7 mouse cellular contexts compared by ENCODE assay signal in the genomic region with DNA sequence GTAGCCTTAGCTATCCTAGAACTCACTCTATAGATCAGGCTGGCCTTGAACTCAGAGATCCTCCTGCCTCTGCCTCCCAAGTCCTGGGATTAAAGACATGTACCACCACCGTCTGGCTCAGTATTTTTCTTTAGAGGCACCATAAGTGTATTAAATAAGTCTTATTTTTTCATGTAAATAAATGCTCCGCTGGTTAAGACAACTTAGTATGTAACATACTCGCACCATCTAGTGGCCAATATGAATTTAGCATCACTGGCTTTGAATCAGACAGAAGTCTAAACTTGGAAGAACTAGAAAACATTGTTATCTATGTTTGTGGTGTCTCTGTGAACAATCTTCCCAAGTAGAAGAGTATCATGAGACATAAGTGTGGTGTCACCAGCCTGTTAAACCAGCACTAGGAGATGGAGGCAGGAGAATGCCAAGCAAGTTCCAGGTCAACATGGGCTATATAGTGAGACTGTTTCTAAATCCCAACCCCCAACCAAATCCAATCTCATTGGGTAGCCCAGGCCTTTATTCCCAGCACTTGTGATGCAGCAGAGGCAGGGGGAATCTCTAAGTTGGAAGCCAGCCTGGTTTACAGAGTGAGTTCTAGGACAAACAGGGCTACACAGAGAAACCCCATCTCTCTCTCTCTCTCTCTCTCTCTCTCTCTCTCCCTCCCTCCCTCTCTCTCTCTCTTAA. TPM values are rescaled to one million over a fixed set of nuclear protein-coding genes. Genes with fewer than 3 reads are reported as not detected.
DNase-seq lines count a peak whose midpoint lies in the region; ATAC-seq and TF ChIP-seq lines count a peak whose summit lies in the region.

No protein-coding gene starts in this region.

- TF ChIP-seq CTCF in liver, adult 2 months (IDR thresholded peaks at IDR 0.05; ENCODE audit: low read depth, low read length) = peak; percentile 47
- TF ChIP-seq CTCF in Patski (IDR thresholded peaks at IDR 0.05) = peak; percentile 80
- peak; percentile 26; the same call in 1 of the 2 replicates for TF ChIP-seq CTCF in lung, adult 2 months (IDR thresholded peaks at IDR 0.05; ENCODE audit: insufficient read depth, low read length)

- no peak overlapping the region for H3K9ac ChIP-seq in liver, adult 2 months (ENCODE audit: low read depth, low read length)

- no peak overlapping the region for H3K27ac ChIP-seq in liver, adult 2 months (replicated peaks; ENCODE audit: insufficient read depth, low read depth, low read length)

- CTCF ChIA-PET in Patski (lab: Charles Lee) = interaction anchor here (0.7 to 10.3 kb wide), 21 partner anchors 8 to 245 kb away, joined by 3 to 72 read pairs (median 4); no protein-coding TSS in a partner anchor

- no peaks in the 10 kb centered on the region for H3K27me3 ChIP-seq in liver, adult 2 months (ENCODE audit: control insufficient read depth, insufficient read depth, low read length)
- H3K27me3 ChIP-seq in Patski = no peaks in the 10 kb centered on the region

- 4% methylated on average over 3 of the region's 3 CpGs for WGBS in liver, adult 2 months
- 3% methylated on average over 3 of the region's 3 CpGs for WGBS in lung, adult 2 months

- peak; percentile 71 for DNase-seq in liver, adult 2 months (ENCODE audit: extremely low read depth, low read depth, low spot score)
- DNase-seq in liver = no peak
- DNase-seq in Patski (ENCODE audit: low read depth, low spot score) = no peak
- DNase-seq in cerebellum, postnatal 14 days = peak; percentile 56 to 61
- DNase-seq in induced T-regulatory cell, adult 2 months (ENCODE audit: low read depth) = peak; percentile 76
- peak; percentile 12 for DNase-seq in lung, adult 2 months
- DNase-seq in skeletal muscle tissue, adult 2 months (ENCODE audit: low read depth, low spot score) = peak; percentile 30

- H3K36me3 ChIP-seq in liver, adult 2 months (ENCODE audit: control insufficient read depth, insufficient read depth, low read length) = no peaks in the 10 kb centered on the region

- H3K4me1 ChIP-seq in liver, adult 2 months (ENCODE audit: control insufficient read depth, insufficient read depth, low read length) = peaks cover 9% of the 10 kb centered on the region; the same call in 1 of the 2 replicates
- H3K4me1 ChIP-seq in lung, adult 2 months (ENCODE audit: control insufficient read depth, insufficient read depth, low read length) = no peaks in the 10 kb centered on the region; the same call in 1 of the 2 replicates

- no peak for TF ChIP-seq POLR2A in liver, adult 2 months (IDR thresholded peaks at IDR 0.05; ENCODE audit: extremely low read depth, insufficient read depth, low read length)
- no peak for TF ChIP-seq POLR2A in lung, adult 2 months (IDR thresholded peaks at IDR 0.05; ENCODE audit: borderline replicate concordance, extremely low read depth, low read depth, low read length)

- in situ Hi-C loops in Patski (cut with MboI; ENCODE audit: low pct_unique_long_range_greater_than_20kb) = loop anchor here (5.0 to 10.0 kb wide), 3 partner anchors 54 to 606 kb away; no protein-coding TSS in a partner anchor

- no peaks in the 10 kb centered on the region for H3K79me2 ChIP-seq in liver, adult 2 months (ENCODE audit: control insufficient read depth, insufficient read depth, low read length)

- POLR2A ChIA-PET in Patski (lab: Charles Lee) = interaction anchor here (1.0 to 1.4 kb wide), 3 partner anchors 32 to 40 kb away, joined by 3 to 5 read pairs (median 4); no protein-coding TSS in a partner anchor

- H3K4me3 ChIP-seq in liver, adult 2 months (ENCODE audit: insufficient read depth, low read depth, low read length) = no peak overlapping the region
- H3K4me3 ChIP-seq in lung, adult 2 months (replicated peaks; ENCODE audit: extremely low read depth, low read depth, low read length) = no peak overlapping the region

- ATAC-seq in Patski = peak; percentile 70

RNA-seq across cellular contexts. Expression of gene Ccnl1, which starts 33.1 kb away (rescaled TPM):
- 49.5 and 55.5 TPM in 2 replicates for total RNA-seq in liver, adult 2 months (2014; rRNA removed)
- polyA plus RNA-seq in liver, adult 2 months (2012; rRNA removed) = 14.0 and 20.0 TPM in 2 replicates
- polyA plus RNA-seq in Patski (2021) = 92.3 TPM
- polyA plus RNA-seq in lung, adult 2 months (2012; rRNA removed) = 51.4 and 75.1 TPM in 2 replicates

Comparison
In these comparisons a context has a peak if more than half of its experiments do, and no peak if none do; other contexts are left out.
1. DNase-seq: peak in liver, adult 2 months (single experiment), cerebellum, postnatal 14 days (2 of 2), induced T-regulatory cell, adult 2 months (single experiment), lung, adult 2 months (single experiment) and skeletal muscle tissue, adult 2 months (single experiment); none in liver (single experiment) and Patski (single experiment).
2. CTCF ChIP-seq: peak in every context shown above with its lines; median percentile 80 in Patski; 47 in liver, adult 2 months; 26 in lung, adult 2 months.